Comparison of ENCODE assay signal across 27 mouse cellular contexts in the genomic region with DNA sequence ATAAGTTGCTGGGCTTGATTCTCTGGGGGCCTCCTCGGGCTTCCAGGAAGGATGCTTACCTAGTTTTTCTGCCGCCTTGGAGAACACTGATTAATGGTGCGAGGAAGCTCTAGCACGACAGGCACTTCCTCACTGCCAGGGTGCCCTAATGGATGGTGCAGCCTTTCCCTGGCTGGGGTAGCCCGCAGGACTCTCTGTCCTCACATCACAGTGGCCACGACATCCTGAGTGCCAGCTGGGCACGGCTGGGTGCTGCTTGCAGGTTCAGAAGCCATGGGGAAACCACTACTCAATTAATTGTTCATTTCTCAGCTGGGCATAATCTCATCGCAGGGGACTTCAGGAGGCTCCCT.
A peak's percentile ranks its signal among the peaks of the same experiment; 100 is the strongest.
DNase-seq lines count a peak whose midpoint lies in the region; ATAC-seq and TF ChIP-seq lines count a peak whose summit lies in the region.
"Had no signal": no experiment of that assay in that cellular context is flagged by ENCODE, and none has a peak within 500 bp of the region (broad histone marks: within the 10 kb centered on the region; RNA-seq: fewer than 3 reads in every experiment).

No protein-coding gene starts in this region.

- no peak for TF ChIP-seq POLR2A in heart, adult 2 months (IDR thresholded peaks at IDR 0.05; ENCODE audit: insufficient read depth, low read depth, low read length)

- no peak for ATAC-seq in hindbrain, embryonic 11.5 days (ENCODE audit: low FRiP score)
- ATAC-seq in hindbrain, embryonic 14.5 days (ENCODE audit: low FRiP score), result peak; percentile 40; the same call in 1 of the 2 replicates
- ATAC-seq in midbrain, embryonic 14.5 days (ENCODE audit: low FRiP score, low TSS enrichment), result no peak
- ATAC-seq: intestine, embryonic 15.5 days; Patski had no signal

- no peak overlapping the region for H3K9ac ChIP-seq in hindbrain, embryonic 11.5 days (ENCODE audit: low read depth, low read length)
- no peak overlapping the region for H3K9ac ChIP-seq in hindbrain, embryonic 14.5 days
- H3K9ac ChIP-seq in midbrain, embryonic 14.5 days (replicated peaks; ENCODE audit: low read length), result no peak overlapping the region
- no peak overlapping the region for H3K9ac ChIP-seq in heart, adult 2 months (ENCODE audit: low read depth, low read length)
- H3K9ac ChIP-seq: embryonic facial prominence, embryonic 12.5 days; heart, embryonic 13.5 days; intestine, embryonic 15.5 days; limb, embryonic 12.5 days; liver, embryonic 15.5 days; lung, embryonic 14.5 days had no signal

- H3K36me3 ChIP-seq in hindbrain, embryonic 10.5 days, result no peaks in the 10 kb centered on the region
- no peaks in the 10 kb centered on the region for H3K36me3 ChIP-seq in hindbrain, embryonic 11.5 days (ENCODE audit: control insufficient read depth, insufficient read depth, low read length)
- H3K36me3 ChIP-seq in hindbrain, embryonic 14.5 days (replicated peaks; ENCODE audit: control insufficient read depth, insufficient read depth), result no peaks in the 10 kb centered on the region
- H3K36me3 ChIP-seq in midbrain, embryonic 14.5 days (ENCODE audit: control insufficient read depth, insufficient read depth, low read length), result no peaks in the 10 kb centered on the region
- H3K36me3 ChIP-seq in heart, embryonic 10.5 days, result no peaks in the 10 kb centered on the region
- H3K36me3 ChIP-seq in heart, adult 2 months (ENCODE audit: control insufficient read depth, insufficient read depth, low read length), result no peaks in the 10 kb centered on the region
- H3K36me3 ChIP-seq: embryonic facial prominence, embryonic 12.5 days; G1E; heart, embryonic 13.5 days; intestine, embryonic 15.5 days; limb, embryonic 12.5 days; liver, embryonic 15.5 days had no signal

- TF ChIP-seq CTCF in heart, adult 2 months (IDR thresholded peaks at IDR 0.05), result no peak

- H3K4me2 ChIP-seq in hindbrain, embryonic 11.5 days (replicated peaks; ENCODE audit: low read depth, low read length), result no peak overlapping the region
- no peak overlapping the region for H3K4me2 ChIP-seq in hindbrain, embryonic 14.5 days (replicated peaks)
- no peak overlapping the region for H3K4me2 ChIP-seq in midbrain, embryonic 14.5 days (ENCODE audit: low read length)
- H3K4me2 ChIP-seq: embryonic facial prominence, embryonic 12.5 days; heart, embryonic 13.5 days; intestine, embryonic 15.5 days; limb, embryonic 12.5 days; liver, embryonic 15.5 days; lung, embryonic 14.5 days had no signal

- no peak overlapping the region for H3K4me3 ChIP-seq in hindbrain, embryonic 10.5 days
- no peak overlapping the region for H3K4me3 ChIP-seq in hindbrain, embryonic 11.5 days (ENCODE audit: low read depth, low read length)
- H3K4me3 ChIP-seq in hindbrain, embryonic 14.5 days (replicated peaks; ENCODE audit: low read length), result no peak overlapping the region
- no peak overlapping the region for H3K4me3 ChIP-seq in midbrain, embryonic 14.5 days (replicated peaks; ENCODE audit: low read depth, low read length)
- H3K4me3 ChIP-seq in heart, embryonic 10.5 days, result no peak overlapping the region
- H3K4me3 ChIP-seq in heart, adult 2 months, result no peak overlapping the region
- H3K4me3 ChIP-seq: embryonic facial prominence, embryonic 12.5 days; gastrocnemius, adult 2 months; heart, embryonic 13.5 days; intestine, embryonic 15.5 days; limb, embryonic 12.5 days; liver, embryonic 15.5 days had no signal

- no peaks in the 10 kb centered on the region for H3K79me2 ChIP-seq in heart, adult 2 months (replicated peaks; ENCODE audit: control insufficient read depth, insufficient read depth, low read length)

- DNase-seq in hindbrain, embryonic 10.5 days (ENCODE audit: low spot score), result no peak
- no peak for DNase-seq in hindbrain, embryonic 11.5 days (ENCODE audit: low spot score)
- no peak for DNase-seq in hindbrain, embryonic 14.5 days (ENCODE audit: low spot score)
- DNase-seq in midbrain, embryonic 14.5 days, result no peak
- DNase-seq in heart, embryonic 10.5 days (ENCODE audit: low spot score), result no peak
- no peak for DNase-seq in heart, adult 2 months
- no peak for DNase-seq in lung, postnatal 4 days
- DNase-seq: adrenal gland, postnatal 14 days; cerebellum, adult 11 months; cerebellum, adult 9-10 months; cerebellum, postnatal 36 days; gastrocnemius, adult 2 months; gastrocnemius, postnatal 36 days; heart, adult 18-20 months; heart, postnatal 10 days; kidney, adult 2 months; lung, embryonic 14.5 days; right cerebral cortex, adult 18-20 months; spleen, adult 18-20 months; thymus, postnatal 14 days had no signal

- H3K4me1 ChIP-seq in hindbrain, embryonic 10.5 days (replicated peaks), result peaks cover 37% of the 10 kb centered on the region
- H3K4me1 ChIP-seq in hindbrain, embryonic 11.5 days (replicated peaks; ENCODE audit: control insufficient read depth, insufficient read depth, low read length), result 0 out of 2 replicates have a peak, but pooled peaks cover 2% of the 10 kb centered on the region
- H3K4me1 ChIP-seq in hindbrain, embryonic 14.5 days (replicated peaks; ENCODE audit: control insufficient read depth, insufficient read depth, low read length), result peaks cover 46% of the 10 kb centered on the region
- H3K4me1 ChIP-seq in midbrain, embryonic 14.5 days (ENCODE audit: control insufficient read depth, insufficient read depth, low read length), result peaks cover 35% of the 10 kb centered on the region
- no peaks in the 10 kb centered on the region; the same call in 1 of the 2 replicates for H3K4me1 ChIP-seq in heart, embryonic 10.5 days
- H3K4me1 ChIP-seq in heart, adult 2 months (ENCODE audit: control insufficient read depth, insufficient read depth, low read length), result no peaks in the 10 kb centered on the region; the same call in 1 of the 2 replicates
- H3K4me1 ChIP-seq: heart, embryonic 13.5 days; liver, embryonic 15.5 days had no signal

- WGBS in hindbrain, embryonic 10.5 days, result 57% methylated on average over 8 of the region's 8 CpGs
- 56% methylated on average over 8 of the region's 8 CpGs for WGBS in hindbrain, embryonic 11.5 days
- 29% methylated on average over 8 of the region's 8 CpGs for WGBS in hindbrain, embryonic 14.5 days
- WGBS in midbrain, embryonic 14.5 days, result 46% methylated on average over 8 of the region's 8 CpGs
- 56% methylated on average over 8 of the region's 8 CpGs for WGBS in heart, embryonic 10.5 days
- WGBS in heart, adult 2 months, result 50% methylated on average over 8 of the region's 8 CpGs

- no peaks in the 10 kb centered on the region for H3K27me3 ChIP-seq in hindbrain, embryonic 10.5 days (ENCODE audit: insufficient read depth, poor library complexity, severe bottlenecking)
- H3K27me3 ChIP-seq in hindbrain, embryonic 11.5 days (ENCODE audit: control insufficient read depth, insufficient read depth, low read length), result no peaks in the 10 kb centered on the region
- H3K27me3 ChIP-seq in hindbrain, embryonic 14.5 days (ENCODE audit: control insufficient read depth, insufficient read depth, low read length), result no peaks in the 10 kb centered on the region
- H3K27me3 ChIP-seq in midbrain, embryonic 14.5 days (ENCODE audit: control insufficient read depth, insufficient read depth, low read length), result no peaks in the 10 kb centered on the region
- H3K27me3 ChIP-seq in heart, embryonic 10.5 days (ENCODE audit: insufficient read depth, poor library complexity, severe bottlenecking), result peaks cover 14% of the 10 kb centered on the region; the same call in 1 of the 2 replicates
- H3K27me3 ChIP-seq in heart, adult 2 months (ENCODE audit: control insufficient read depth, insufficient read depth, low read length), result no peaks in the 10 kb centered on the region
- H3K27me3 ChIP-seq: embryonic facial prominence, embryonic 12.5 days; intestine, embryonic 15.5 days; limb, embryonic 12.5 days; liver, embryonic 15.5 days; Patski had no signal

- peak overlapping the region; percentile 29; the same call in 1 of the 2 replicates for H3K27ac ChIP-seq in hindbrain, embryonic 10.5 days
- H3K27ac ChIP-seq in hindbrain, embryonic 11.5 days (ENCODE audit: low read depth, low read length), result no peak overlapping the region
- H3K27ac ChIP-seq in hindbrain, embryonic 14.5 days, result peak overlapping the region; percentile 60
- H3K27ac ChIP-seq in midbrain, embryonic 14.5 days (replicated peaks; ENCODE audit: low read depth, low read length), result peak overlapping the region; percentile 20; the same call in 1 of the 2 replicates
- H3K27ac ChIP-seq in heart, embryonic 10.5 days, result no peak overlapping the region
- no peak overlapping the region for H3K27ac ChIP-seq in heart, adult 2 months
- H3K27ac ChIP-seq: embryonic facial prominence, embryonic 12.5 days; gastrocnemius, adult 2 months; heart, embryonic 13.5 days; intestine, embryonic 15.5 days; limb, embryonic 12.5 days; liver, embryonic 15.5 days had no signal

- no peak for TF ChIP-seq EP300 in heart, adult 2 months (IDR thresholded peaks at IDR 0.05; ENCODE audit: insufficient read depth, low read depth, low read length)

- no peaks in the 10 kb centered on the region for H3K9me3 ChIP-seq in hindbrain, embryonic 10.5 days
- H3K9me3 ChIP-seq in hindbrain, embryonic 11.5 days (ENCODE audit: control insufficient read depth, low read length), result no peaks in the 10 kb centered on the region
- H3K9me3 ChIP-seq in hindbrain, embryonic 14.5 days (ENCODE audit: control insufficient read depth, low read length), result no peaks in the 10 kb centered on the region
- no peaks in the 10 kb centered on the region for H3K9me3 ChIP-seq in midbrain, embryonic 14.5 days (ENCODE audit: control insufficient read depth, low read length)
- no peaks in the 10 kb centered on the region for H3K9me3 ChIP-seq in heart, embryonic 10.5 days
- H3K9me3 ChIP-seq: embryonic facial prominence, embryonic 12.5 days; intestine, embryonic 15.5 days; limb, embryonic 12.5 days; liver, embryonic 15.5 days had no signal

- intact Hi-C loops in heart, adult 2 months (cut with DNase I), result no loop called here

Comparison
In these comparisons a context has a peak if more than half of its experiments do, and no peak if none do; other contexts are left out.
1. H3K27ac ChIP-seq: peak in hindbrain, embryonic 10.5 days (single experiment), hindbrain, embryonic 14.5 days (single experiment) and midbrain, embryonic 14.5 days (single experiment); none in hindbrain, embryonic 11.5 days (single experiment), heart, embryonic 10.5 days (single experiment) and heart, adult 2 months (single experiment).